Mouse (Mus musculus) G1E (cell line): ENCODE measurements around the gene Bzw2. TPM values are rescaled to one million over a fixed set of nuclear protein-coding genes. Genes with fewer than 3 reads are reported as not detected.

ENCODE experiments used
- ATAC-seq: 2 replicates; pipeline ENCODE4 v1.8.0; 2016; ENCODE audit warnings: mild to moderate bottlenecking; ENCODE audit not compliant: insufficient number of reproducible peaks, poor library complexity, low FRiP score, severe bottlenecking; ENCODE audit errors: extremely low read depth
- DNase-seq: peaks from one replicate; pipeline ENCODE4 v3.0.0; 2012; ENCODE audit warnings: low spot score
- H3K27me3 ChIP-seq: 2 replicates; pipeline ENCODE4 v1.6.1; 2012; ENCODE audit warnings: mild to moderate bottlenecking, low read length, inconsistent platforms; ENCODE audit not compliant: insufficient read depth
- H3K36me3 ChIP-seq: replicated peaks from 2 replicates; pipeline ENCODE3; 2012; ENCODE audit warnings: mild to moderate bottlenecking, inconsistent platforms
- H3K4me1 ChIP-seq: 2 replicates; pipeline ENCODE4 v1.6.1; 2012; ENCODE audit warnings: low read depth, low read length, inconsistent platforms, mixed read lengths; ENCODE audit not compliant: insufficient read depth
- H3K4me3 ChIP-seq: 2 replicates; pipeline ENCODE4 v1.5.1; 2012; ENCODE audit warnings: low read depth, mild to moderate bottlenecking, inconsistent platforms, low read length, moderate library complexity, mixed read lengths
- H3K9me3 ChIP-seq: replicated peaks from 2 replicates; pipeline ENCODE4 v1.6.1; 2012; ENCODE audit warnings: inconsistent platforms
- CTCF ChIP-seq: IDR thresholded peaks from 2 replicates; pipeline ENCODE4 v1.5.1; 2012; ENCODE audit warnings: low read depth, low read length, inconsistent platforms, mixed read lengths
- GATA1 ChIP-seq: IDR thresholded peaks from 2 replicates; pipeline ENCODE4 v1.6.1; 2012; ENCODE audit warnings: borderline replicate concordance, low read length, inconsistent platforms, mixed read lengths
- GATA2 ChIP-seq: IDR thresholded peaks from 2 replicates; pipeline ENCODE4 v1.6.1; 2012; ENCODE audit warnings: low read depth, low read length, inconsistent platforms, borderline replicate concordance
- POLR2AphosphoS5 ChIP-seq: IDR thresholded peaks from 2 replicates; pipeline ENCODE4 v1.6.1; 2012; ENCODE audit warnings: low read depth, low read length, inconsistent platforms; ENCODE audit not compliant: insufficient replicate concordance
- TAL1 ChIP-seq: conservative IDR thresholded peaks from 2 replicates; pipeline ENCODE4 v1.6.1; 2012; ENCODE audit warnings: low read depth, low read length, inconsistent platforms, mixed read lengths
- polyA plus RNA-seq: library from polyadenylated mRNA; stranded (reverse); fragments of >175 nt; gene quantifications from 2 replicates; pipeline ENCODE4 v1.2.3, GENCODE M21; 2012
- total RNA-seq, 2 experiments: library from RNA; stranded (forward) in 1 of 2; stranded (reverse) in 1 of 2; fragments of 200-1000 nt in 1 of 2; fragments of >200 nt in 1 of 2; fragmentation: Nextera tagmentation in 1 of 2; gene quantifications; 2 replicates each; pipeline ENCODE4 v1.2.3; 2014 to 2017

Gene Bzw2
- total and polyA plus RNA-seq, 3 experiments: 23.8 to 134 (median 129) TPM

- Histone ChIP-seq H3K27me3 (no peaks in the 10 kb centered on the region), H3K36me3 (no peaks in the 10 kb centered on the region), H3K9me3 (no peaks in the 10 kb centered on the region), H3K4me3 (no peak overlapping the region), H3K4me1 (no peaks in the 10 kb centered on the region)
- DNase-seq: no peak
- no peak for ATAC-seq
- no peak for TF ChIP-seq CTCF
- TF ChIP-seq POLR2AphosphoS5: no peak
- no peak for TF ChIP-seq GATA1
- TF ChIP-seq TAL1: no peak
- no peak for TF ChIP-seq GATA2
These were observed 85.0 kb downstream of the Bzw2 start for GRCm38 (mm10) chr12:36072860-36073259.

- TF ChIP-seq POLR2AphosphoS5 (no peak), GATA1 (no peak), TAL1 (no peak), GATA2 (no peak), CTCF (no peak)
- H3K4me1 ChIP-seq: no peaks in the 10 kb centered on the region
- ATAC-seq: no peak
- no peaks in the 10 kb centered on the region for H3K9me3 ChIP-seq
- DNase-seq: no peak
- no peaks in the 10 kb centered on the region for H3K27me3 ChIP-seq
- no peak overlapping the region for H3K4me3 ChIP-seq
- no peaks in the 10 kb centered on the region for H3K36me3 ChIP-seq
These were observed 87.6 kb downstream of the Bzw2 start for GRCm38 (mm10) chr12:36070231-36070630.

DNA sequence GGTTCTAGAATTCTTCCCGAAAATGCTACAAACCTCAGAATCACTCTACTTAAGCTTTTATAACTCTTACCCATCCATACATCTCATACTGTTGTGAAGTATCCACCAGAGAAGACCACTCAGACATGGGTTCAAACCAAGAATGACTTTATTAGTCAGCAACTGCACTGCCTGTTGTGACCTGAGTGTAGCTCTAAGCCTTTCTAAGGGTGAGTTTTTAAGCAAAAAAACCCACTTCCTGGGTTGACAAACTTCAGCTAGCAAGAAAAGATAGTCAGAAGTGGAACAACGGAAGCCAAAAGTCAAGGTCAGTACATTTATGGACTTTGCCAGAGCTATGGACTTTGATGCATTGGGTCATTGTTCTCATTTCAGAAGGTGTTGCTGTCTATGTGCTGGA lies 90.3 kb downstream of the Bzw2 start:
- Histone ChIP-seq H3K4me1 (no peaks in the 10 kb centered on the region), H3K27me3 (no peaks in the 10 kb centered on the region), H3K36me3 (no peaks in the 10 kb centered on the region), H3K4me3 (no peak overlapping the region), H3K9me3 (no peaks in the 10 kb centered on the region)
- ATAC-seq (no peak), DNase-seq (no peak)
- TF ChIP-seq TAL1 (no peak), GATA1 (no peak), GATA2 (no peak), CTCF (no peak), POLR2AphosphoS5 (no peak)

GRCm38 (mm10) chr12:36065911-36066310 lies 92.0 kb downstream of the Bzw2 start:
- DNase-seq: no peak
- ATAC-seq: no peak
- no peaks in the 10 kb centered on the region for H3K27me3 ChIP-seq
- TF ChIP-seq TAL1 (no peak), GATA1 (no peak), GATA2 (no peak)
- no peak overlapping the region for H3K4me3 ChIP-seq
- no peaks in the 10 kb centered on the region for H3K4me1 ChIP-seq
- no peaks in the 10 kb centered on the region for H3K9me3 ChIP-seq
- no peaks in the 10 kb centered on the region for H3K36me3 ChIP-seq

- Histone ChIP-seq H3K27me3 (no peaks in the 10 kb centered on the region), H3K4me1 (no peaks in the 10 kb centered on the region), H3K36me3 (no peaks in the 10 kb centered on the region), H3K9me3 (no peaks in the 10 kb centered on the region), H3K4me3 (no peak overlapping the region)
- TF ChIP-seq GATA2 (no peak), GATA1 (no peak), CTCF (no peak), TAL1 (no peak), POLR2AphosphoS5 (no peak)
- DNase-seq (no peak), ATAC-seq (no peak)
These were observed 100.2 kb downstream of the Bzw2 start for GRCm38 (mm10) chr12:36057699-36058098.

DNA sequence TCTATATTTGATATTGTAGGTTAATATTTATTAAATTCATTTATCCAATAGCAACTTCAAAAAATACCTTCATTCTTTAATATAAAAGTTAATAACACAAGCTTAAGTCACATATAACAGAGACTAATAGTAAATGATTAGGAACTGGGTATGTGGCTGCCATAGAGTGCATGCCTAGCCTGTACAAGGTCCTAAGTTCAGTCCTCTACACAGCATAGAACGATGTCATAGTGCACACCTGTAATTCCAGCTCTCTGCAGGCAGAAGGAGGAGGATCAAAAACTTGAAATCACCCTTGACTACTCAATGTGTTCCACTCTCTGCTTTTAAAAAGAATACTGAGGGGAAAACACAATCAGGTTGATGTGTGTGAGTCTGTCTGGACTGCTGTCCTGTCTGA lies 107.6 kb downstream of the Bzw2 start:
- H3K36me3 ChIP-seq: no peaks in the 10 kb centered on the region
- H3K27me3 ChIP-seq: no peaks in the 10 kb centered on the region
- H3K9me3 ChIP-seq: no peaks in the 10 kb centered on the region
- no peaks in the 10 kb centered on the region for H3K4me1 ChIP-seq
- DNase-seq (no peak), ATAC-seq (no peak)
- TF ChIP-seq TAL1 (no peak), GATA1 (no peak), GATA2 (no peak), POLR2AphosphoS5 (no peak), CTCF (no peak)
- no peak overlapping the region for H3K4me3 ChIP-seq

DNA sequence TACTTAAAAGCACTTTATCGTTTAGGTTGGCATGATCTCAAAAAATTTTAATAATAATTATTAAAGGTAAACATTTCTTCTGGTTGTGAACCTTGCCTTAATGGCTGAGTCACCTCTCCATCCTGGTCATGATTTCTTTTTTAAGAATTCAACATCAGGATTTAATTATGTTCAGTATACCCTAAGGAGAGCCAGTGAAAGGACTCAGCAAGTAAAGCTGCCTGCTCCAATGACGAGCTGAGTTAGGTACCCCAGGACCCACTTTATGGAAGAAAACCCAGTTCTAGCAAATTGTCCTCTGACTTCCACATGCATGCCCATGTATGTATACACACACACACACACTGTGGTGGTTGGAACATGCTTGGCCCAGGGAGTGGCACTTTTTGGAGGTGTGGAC lies 110.3 kb downstream of the Bzw2 start:
- DNase-seq (no peak), ATAC-seq (no peak)
- TF ChIP-seq POLR2AphosphoS5: no peak
- TF ChIP-seq CTCF: no peak
- Histone ChIP-seq H3K4me3 (no peak overlapping the region), H3K27me3 (no peaks in the 10 kb centered on the region; the same call in 1 of the 2 replicates), H3K4me1 (no peaks in the 10 kb centered on the region), H3K36me3 (no peaks in the 10 kb centered on the region), H3K9me3 (peaks cover under 1% of the 10 kb centered on the region)
